Mouse (Mus musculus) CH12.LX (cell line): ENCODE measurements around the gene Ppil2.

Source experiments
- CTCF ChIP-seq, 2 experiments: IDR thresholded peaks in 1 of 2; conservative IDR thresholded peaks in 1 of 2; 2 replicates each; pipeline ENCODE4 v1.5.1; 2011 to 2012; ENCODE audit warnings: low read depth in 2 of 2, low read length in 2 of 2, improper control_type of control experiment in 1 of 2, inconsistent platforms in 1 of 2, mild to moderate bottlenecking in 1 of 2, moderate library complexity in 1 of 2
- ELF1 ChIP-seq: IDR thresholded peaks from 2 replicates; pipeline ENCODE4 v1.6.1; 2014; ENCODE audit warnings: low read depth, mild to moderate bottlenecking, inconsistent platforms, low read length, improper control_type of control experiment
- GABPA ChIP-seq: IDR thresholded peaks from 2 replicates; pipeline ENCODE4 v1.6.1; 2012; ENCODE audit warnings: low read depth, low read length, improper control_type of control experiment, inconsistent platforms; ENCODE audit not compliant: insufficient replicate concordance
- POLR2A ChIP-seq: IDR thresholded peaks from 2 replicates; pipeline ENCODE4 v1.6.1; 2011; ENCODE audit warnings: low read depth, mild to moderate bottlenecking, improper control_type of control experiment, low read length
- USF2 ChIP-seq: conservative IDR thresholded peaks from 2 replicates; pipeline ENCODE4 v1.6.1; 2011; ENCODE audit warnings: low read depth, low read length, improper control_type of control experiment
- ZNF384 ChIP-seq: IDR thresholded peaks from 2 replicates; pipeline ENCODE4 v1.6.1; 2012; ENCODE audit warnings: low read depth, low read length, improper control_type of control experiment, inconsistent platforms

DNA sequence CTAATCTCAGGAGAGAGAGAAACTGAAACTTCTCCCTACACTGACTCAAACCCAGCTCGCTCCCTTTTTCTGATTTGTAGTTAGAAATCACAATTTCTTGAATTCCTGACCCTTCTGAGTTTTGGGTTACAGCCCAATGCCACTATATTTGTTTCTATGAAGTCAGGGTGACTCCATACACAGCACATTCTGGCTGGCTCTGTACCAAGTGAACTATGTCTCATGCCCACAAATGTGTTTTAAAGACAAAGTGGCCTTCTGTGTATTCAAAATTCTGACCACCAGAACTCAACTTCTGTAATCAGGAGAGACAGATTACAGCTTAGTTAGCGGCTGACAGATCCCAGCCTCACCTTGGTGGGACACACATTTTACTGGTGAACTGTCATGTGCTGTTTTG lies 43.3 kb upstream of the Ppil2 start:
- TF ChIP-seq CTCF (conservative IDR thresholded peaks at IDR 0.05 in 1 of 2, IDR thresholded peaks at IDR 0.05 in 1 of 2; ENCODE audit: low read depth in 2 of 2, low read length in 2 of 2) (no peak), USF2 (no peak), POLR2A (no peak), ELF1 (no peak), ZNF384 (no peak), GABPA (no peak)
